Mouse (Mus musculus): ENCODE measurements around the gene Cabcoco1. TPM values are rescaled to one million over a fixed set of nuclear protein-coding genes. Genes with fewer than 3 reads are reported as not detected.
A peak's percentile ranks its signal among the peaks of the same experiment; 100 is the strongest.

The Cabcoco1 gene
- total RNA-seq, 4 experiments from 2014 or later, result 1.8 to 3.5 (median 2.9) TPM

DNA sequence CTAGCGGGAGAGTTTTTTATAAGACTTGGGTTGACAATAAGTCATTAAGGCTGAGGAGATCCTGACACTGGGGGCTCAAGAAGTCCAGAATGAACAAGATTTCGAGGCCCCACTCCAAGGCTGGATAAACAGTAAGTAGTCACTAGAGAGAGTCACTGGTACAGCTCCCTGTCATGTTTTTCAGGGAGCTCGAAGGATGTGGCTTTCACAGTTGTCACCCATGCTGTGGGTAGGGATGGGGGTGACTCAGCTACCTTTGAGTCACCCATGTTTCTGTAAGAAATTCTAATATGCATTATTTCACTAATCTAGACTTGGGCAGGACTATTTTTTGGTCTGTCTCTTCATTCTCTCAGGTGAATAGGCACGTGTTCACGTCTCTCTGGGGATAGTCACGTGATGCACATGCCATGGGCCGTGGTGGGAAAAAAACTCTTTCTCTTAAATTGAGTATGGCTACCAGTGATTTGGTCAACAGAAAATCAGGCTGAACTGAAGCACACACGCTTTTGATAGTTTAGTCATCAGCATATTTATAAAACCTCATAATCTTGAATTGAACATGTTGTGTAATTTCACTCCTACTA is 29.2 kb downstream of the Cabcoco1 start:
- peak; percentile 13 to 18 for DNase-seq (ENCODE audit: low spot score in 2 of 2)

DNA sequence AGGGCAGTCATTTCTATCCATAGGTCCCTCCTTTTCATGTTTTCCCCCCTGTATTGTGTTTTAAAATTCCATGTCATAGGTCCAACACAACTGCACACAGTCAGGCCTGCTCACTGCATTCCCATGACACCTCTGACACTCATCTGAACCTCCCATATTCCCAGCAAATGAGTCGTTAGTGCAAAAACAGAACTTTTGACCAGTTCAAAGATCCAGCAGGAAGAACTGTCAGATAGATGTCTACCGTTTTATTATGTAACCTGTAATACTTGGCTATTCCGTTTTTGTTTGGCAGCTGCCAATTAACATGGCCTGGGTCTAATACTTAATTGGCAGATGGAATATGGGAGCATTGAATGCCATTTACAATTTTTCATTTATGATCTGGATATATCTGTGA is 34.0 kb downstream of the Cabcoco1 start:
- no peak for DNase-seq (ENCODE audit: low spot score in 2 of 2)

DNA sequence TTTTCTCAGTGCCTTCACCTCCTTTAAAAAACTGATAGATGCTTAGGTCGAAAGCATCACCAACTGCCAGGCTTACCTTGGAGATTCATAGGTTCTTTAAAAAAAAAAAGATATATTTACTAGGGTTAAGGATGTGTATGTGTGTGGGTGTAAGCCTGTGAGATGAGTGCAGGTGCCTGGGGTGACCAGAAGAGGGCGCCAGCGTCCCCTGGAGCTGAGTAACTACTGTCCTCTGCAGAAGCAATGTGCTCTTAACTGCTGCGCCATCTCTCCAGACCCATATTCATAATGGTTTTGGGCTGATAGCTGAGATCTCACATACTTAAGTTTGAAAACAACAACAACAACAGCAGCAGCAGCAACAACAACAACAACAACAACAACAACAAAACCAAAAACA is 35.5 kb downstream of the Cabcoco1 start:
- DNase-seq (ENCODE audit: low spot score in 2 of 2), result no peak

DNA sequence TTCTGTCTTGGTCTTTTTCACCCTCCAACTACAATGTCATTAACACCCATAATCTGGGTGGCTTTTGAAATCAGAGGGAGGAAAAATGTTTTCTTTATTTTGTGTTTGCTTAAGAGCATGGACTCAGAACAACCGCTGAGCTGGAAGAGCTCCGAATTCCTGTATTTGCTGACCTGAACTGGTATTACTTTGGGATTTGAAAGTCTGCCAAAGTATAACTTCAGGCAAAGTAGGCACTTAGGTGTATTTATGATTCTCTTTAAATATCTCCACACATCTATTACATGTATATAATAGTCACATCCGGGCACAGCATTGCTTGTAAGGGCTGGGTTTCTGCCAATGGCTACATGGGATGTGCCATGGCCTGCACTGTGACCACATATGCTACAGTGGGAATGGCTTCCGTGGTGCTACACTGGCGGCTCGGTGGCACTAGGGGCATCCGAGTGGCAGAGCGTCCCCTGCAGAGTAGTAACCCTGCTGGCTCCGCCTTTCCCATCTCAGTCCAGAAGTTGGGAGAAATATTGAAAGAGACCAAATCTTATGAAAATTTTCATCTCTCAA is 37.0 kb downstream of the Cabcoco1 start:
- no peak for DNase-seq (ENCODE audit: low spot score in 2 of 2)

DNA sequence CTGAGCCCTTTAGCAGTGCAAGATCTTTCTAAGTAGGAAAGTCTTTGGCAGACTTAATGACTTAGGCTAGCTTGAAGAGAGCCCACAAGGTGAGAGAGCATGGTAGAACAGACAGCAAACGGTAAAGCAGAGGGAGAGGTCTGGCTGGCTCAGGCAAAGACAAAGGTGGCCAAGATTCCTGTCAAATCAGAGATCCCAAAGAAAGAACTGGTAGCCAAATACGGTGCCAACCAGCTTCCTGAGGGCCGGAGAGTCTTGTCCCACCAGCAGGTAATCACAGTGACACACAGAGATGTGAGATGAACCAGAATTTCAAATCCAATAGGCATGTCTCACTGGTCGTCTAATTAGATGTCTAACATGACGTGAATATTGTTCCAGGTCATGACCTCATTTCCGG is 40.6 kb downstream of the Cabcoco1 start:
- DNase-seq (ENCODE audit: low spot score in 2 of 2), result no peak

DNA sequence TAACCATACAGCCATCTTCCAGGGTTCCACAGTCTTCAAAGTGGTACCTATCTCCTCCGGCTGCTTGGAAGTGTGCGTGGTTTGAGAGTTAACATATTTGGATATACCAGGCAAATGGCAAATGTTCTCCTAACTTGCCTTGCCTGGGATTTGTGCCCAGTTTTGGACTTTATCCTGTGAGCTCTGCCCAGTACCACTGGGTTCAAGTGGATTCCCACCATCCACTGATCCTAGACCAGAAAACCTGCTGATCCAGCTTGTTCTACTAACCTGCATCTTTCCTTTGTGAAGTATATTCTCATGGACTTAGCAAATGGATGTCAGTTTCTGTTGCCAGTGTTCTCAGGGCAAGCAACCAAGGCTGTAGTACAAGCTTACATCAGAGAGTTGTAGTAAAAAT is 46.5 kb downstream of the Cabcoco1 start:
- no peak for DNase-seq (ENCODE audit: low spot score in 2 of 2)

DNA sequence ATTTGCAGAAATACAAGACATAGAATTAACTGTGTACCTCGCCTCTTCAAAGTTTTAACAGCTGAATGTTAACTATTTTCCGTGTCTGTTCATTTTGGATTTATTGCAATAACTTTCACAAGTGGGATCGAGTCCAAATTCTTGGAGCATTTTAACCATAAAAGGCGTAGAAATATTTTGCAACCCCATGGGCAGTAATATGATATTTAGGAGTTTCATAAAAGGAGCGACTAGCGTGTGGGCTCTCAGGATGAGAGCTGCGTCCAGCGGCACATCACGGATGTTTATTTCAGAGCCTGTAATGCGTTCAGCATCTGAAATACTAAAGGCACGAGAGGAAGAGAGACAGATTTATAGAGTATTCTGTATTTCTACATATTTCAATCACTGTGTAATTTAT is 50.1 kb downstream of the Cabcoco1 start:
- no peak for DNase-seq (ENCODE audit: low spot score in 2 of 2)

DNA sequence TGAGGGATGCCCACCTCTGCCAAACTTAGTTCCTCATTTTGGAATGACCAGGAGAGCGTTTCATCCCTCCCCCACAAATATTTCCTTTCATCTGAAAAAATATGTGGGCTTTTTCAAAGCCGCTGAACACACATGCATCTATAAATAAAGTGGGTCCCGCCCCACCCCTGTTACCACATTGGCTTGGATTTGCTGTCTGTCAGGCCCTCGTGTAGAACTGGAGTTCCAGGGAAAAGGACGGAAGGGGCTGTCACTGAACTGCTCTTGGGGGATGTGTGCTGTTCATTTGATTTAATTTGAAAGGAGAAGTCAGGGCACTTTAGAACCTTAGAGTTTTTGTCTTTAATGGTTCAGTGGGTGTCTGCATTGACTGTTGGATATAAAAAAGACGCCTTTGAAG is 50.9 kb downstream of the Cabcoco1 start:
- no peak for DNase-seq (ENCODE audit: low spot score in 2 of 2)

DNA sequence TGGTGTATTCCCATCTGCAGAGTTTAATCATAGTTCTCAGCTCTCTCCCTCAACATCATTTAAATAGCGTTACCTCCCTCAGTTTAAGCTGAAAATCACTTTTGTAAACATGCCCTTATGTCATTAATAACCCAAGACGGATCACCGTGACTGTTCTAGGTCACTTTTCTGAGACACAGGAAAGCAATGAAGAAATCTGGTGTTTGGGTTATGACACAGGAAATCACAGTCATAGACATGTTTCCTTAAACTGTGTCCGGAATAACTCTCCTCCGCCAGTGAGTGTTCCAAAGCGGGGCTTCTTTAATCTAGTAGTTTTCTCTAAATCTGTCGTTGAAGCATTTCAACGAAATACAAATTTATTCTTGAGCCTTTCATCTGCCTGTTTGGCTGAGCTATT is 68.9 kb downstream of the Cabcoco1 start:
- no peak for DNase-seq (ENCODE audit: low spot score in 2 of 2)

DNA sequence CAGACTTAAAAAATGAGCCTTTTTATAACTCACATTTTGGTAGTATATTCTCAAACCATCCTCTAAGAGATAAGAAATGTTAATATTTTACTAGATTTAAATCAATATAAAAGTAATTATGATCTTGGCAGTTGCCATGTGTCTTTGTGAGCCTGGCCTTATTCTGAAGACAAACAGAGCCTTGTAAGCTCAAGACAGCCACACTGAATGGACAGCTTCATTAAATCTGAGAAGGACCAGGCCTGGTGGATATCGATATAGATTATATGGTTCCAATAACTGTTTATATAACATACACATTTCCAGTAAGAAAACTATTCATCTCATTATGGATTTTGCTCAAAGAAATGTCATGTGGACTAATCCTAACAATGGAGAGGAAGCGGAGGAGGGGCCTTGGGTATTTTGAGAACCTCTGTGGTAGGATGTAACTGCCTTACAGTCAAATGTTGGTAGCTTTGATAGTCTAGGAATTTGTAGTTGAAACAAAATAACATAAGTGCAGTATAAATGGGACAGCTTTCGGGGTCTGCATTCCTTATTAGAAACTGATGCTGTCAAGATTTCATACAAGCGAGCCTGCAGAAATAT is 75.9 kb downstream of the Cabcoco1 start:
- no peak for DNase-seq (ENCODE audit: low spot score in 2 of 2)

DNA sequence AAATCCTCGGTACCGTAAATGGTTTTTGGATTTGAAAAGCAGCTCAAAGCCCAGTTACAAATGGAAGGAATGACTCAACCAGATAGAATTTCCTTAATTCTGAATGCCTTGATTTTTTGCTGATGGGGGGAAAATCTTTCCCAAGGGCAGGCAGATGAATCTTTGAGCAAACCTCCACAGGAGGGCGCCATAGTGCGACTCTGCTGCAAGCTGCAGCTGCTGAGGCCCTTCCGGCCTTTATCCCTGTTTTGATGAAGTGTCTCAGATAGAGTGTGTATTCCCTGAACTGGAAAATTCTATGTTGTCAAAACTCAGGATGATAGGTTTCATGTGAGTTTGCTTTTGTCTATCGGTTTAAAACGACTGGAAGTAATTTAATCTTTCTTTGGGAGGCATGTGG is 76.8 kb downstream of the Cabcoco1 start:
- DNase-seq (ENCODE audit: low spot score in 2 of 2), result peak; percentile 15 to 40

DNA sequence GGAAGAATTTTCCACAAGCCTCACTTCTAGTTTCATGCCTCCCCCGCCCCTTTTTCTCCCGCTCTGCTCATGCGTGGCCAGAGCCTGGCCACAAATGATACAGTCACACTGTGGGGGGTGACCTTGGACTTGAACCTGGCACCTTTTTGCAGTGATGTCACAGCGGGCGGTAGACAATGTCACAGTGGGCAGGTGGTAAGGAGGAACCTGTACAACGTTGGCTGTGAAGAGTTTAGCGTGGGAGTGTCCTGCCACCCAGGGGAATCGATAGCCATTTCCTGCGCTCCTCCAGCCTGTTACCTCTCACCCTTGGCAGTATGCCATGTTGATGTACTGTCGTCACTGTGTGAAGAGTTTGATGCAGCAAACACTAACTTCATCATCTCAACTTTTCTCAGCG is 81.9 kb downstream of the Cabcoco1 start:
- DNase-seq (ENCODE audit: low spot score in 2 of 2), result no peak

DNA sequence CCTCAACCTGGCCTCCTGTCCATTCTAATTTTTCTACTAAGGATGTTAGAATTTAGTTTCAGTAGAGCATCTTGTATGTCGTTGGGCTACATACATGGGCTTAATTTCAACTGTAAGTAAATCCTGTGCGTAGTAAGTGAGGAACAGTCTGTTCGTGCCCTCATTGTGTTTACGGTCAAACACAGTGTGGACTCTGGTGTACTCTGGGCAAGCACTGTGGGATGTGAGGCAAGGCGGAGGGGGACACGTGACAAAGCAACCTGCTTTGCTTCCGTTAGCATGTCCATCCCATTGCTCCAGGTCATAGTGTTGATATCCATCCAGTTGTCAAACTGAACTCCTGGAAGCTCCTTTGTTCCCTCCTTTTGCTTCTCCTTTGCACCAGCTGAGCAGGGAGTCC is 84.7 kb downstream of the Cabcoco1 start:
- no peak for DNase-seq (ENCODE audit: low spot score in 2 of 2)

DNA sequence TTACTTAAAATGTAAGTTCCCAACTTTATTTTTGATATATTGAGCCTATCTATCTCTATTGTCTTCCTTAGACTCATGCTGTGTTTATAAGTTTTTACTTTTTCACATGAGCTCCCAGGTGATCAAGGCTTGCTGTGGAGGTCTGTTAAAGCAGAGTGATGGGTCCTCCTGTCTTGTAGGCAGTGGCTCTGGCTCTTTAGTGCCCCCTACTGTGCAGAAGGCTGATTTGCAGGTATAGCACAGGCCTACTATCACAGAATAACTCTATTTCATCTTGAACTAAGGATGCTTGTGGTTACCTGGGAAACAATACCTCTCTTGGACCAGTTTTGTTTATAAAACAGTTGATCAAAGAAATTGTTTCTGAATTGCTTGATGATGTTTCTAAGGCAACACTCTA is 87.2 kb downstream of the Cabcoco1 start:
- no peak for DNase-seq (ENCODE audit: low spot score in 2 of 2)

DNA sequence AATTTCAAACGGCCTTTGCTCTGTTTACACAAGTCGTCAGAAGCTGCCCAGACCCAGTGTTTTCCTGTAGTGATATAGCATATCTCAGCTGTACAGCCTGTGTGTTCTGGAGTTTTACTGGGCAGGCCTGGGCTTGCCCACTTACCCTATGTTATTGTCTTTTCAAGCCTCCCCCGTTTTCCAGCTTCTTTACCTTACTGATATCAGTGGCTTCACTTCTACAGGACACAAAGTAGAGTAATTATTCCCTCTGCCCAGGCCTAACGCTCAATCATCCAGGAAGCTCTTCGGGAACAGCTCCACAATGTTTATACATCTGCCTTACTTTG is 94.9 kb downstream of the Cabcoco1 start:
- DNase-seq (ENCODE audit: low spot score in 2 of 2), result no peak

DNA sequence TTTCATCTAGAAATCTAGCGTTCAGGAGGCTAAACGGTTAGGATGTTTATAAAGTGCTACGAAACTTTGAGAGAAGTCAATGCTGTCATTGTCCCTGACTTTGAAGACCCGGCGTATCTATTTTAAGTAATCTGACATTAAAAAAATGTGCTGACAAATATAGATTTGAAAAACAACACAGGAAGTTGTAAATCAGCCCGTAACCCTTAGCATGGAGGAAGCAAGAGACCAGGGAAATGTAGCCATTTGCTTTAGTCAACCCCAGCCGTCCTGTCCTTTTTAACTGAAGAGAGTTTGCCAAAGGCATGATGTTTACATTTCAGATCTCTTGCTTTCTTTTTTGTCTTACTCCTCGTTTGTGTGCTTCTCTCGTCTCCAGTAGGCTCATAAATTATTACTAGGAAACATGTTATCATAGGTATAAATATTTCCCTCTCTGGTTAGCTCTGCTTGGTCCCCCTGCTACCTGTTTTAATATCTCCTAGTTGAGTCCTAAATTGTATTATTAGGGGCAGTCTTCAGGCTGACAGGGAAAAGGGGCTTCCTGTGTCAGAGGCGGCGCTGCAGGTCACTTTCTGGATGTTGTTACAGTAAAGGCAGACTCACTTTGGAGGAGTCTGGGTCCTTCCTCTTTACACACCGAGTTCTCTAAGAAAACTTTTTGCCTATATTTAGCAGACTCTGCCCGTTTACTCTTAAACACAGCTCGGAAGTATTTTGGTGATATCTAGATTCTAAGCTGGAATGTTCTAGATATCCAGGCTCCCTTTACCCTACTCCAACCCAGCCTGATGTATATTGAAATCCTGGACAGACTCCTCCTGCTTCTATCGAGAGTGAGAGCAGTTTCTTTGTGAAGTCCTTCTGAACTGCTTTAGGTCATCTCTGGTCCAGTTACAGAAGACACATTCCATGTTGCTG is 95.6 kb downstream of the Cabcoco1 start:
- DNase-seq (ENCODE audit: low spot score in 2 of 2), result no peak

DNA sequence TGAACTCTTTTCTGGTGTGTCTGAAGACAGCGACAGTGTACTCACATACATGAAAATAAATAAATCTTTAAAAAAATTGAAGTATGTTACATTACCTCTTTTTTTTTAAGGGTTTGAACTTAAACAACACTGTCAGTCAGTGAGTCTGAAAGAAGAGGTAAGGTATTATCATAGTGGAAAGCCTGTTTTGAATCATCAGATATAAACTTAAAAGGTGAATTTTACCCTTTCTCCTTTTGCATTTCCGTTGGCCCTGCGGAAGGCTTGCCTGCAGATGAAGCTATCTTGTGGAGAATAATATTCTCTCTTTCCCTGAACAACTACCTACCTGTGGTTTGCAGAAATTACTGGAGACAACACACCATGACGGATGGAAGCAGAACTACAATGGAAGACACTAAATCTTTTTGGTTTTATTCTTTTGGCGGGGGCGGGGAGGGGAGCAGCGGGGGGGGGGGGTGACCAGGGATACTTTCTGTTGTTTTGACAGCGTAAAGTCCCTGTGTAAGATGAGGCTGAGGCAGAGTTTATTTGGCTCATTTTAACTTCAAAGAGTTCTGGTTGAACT is 96.4 kb downstream of the Cabcoco1 start:
- DNase-seq (ENCODE audit: low spot score in 2 of 2), result no peak

DNA sequence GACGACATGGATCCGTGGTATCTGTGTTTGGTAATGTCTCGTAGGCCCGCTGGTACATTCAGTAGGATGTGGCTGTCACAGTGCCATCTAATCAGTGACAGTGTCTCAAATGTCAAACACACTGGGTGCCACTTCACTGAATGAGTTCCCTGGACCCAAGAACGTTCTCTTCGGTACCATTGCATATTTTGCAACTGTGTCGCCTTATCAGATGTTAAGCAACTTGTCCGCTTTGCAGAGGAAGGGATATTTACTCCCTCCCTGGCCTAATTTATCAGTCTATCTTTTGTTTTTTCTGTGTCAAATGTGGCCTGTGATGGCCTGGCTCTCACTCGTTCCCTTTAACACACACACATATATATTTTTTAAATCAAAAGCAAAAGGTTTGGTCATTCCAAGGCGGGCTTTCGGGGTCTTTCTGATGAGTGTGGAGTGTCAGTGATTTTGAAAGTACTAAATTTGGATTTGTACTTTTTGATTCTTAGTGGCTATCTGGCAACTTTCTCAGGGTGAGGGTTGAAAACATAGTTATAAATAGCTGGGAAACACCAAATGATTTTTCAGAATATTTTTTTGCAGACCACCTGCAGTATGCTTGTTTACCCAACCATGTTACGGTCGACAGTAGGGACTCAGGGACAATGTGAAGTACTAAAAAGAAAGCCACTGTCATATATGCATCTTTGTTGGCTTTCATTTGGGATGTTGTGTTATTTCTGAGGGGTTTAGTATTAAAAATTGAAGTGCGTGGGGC is 97.2 kb downstream of the Cabcoco1 start:
- DNase-seq (ENCODE audit: low spot score in 2 of 2), result no peak

DNA sequence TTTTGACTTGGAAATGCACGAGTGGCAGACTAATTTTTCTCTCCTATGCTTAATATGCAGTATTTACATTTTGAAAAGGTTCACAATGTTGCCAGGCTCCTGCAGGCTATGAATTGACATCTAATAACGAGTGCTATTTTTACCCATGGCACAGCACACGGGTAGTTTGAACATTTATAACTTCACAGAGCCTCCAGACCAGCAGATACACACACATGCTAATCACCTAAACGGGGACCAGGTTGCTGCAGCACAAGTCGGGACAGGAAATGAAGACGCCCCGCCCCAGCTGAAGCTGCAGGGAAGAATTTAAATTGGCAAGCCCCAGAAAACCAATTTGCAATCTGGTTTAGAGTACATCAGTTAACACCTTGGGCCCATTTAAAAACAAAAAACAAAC is 98.6 kb downstream of the Cabcoco1 start:
- DNase-seq (ENCODE audit: low spot score in 2 of 2), result no peak

DNA sequence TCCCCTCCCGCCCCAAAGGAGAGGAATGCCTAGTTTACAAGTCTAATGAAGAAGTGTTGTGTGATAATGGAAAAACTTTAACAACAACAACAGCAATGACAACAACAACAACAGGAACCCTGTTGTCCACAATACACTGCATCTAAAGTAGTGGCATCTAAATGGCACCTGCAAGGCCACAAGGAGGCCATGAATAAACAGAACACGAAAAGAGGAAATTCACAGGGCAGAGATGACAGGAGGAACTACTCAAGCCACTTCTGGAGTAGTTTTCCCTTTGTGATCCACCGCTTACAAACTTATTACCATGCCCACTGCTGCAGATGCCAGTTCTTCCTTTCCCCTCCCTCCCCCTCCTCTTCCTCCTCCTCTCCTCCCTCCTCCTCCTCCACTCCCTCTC is 99.0 kb downstream of the Cabcoco1 start:
- no peak for DNase-seq (ENCODE audit: low spot score in 2 of 2)

DNA sequence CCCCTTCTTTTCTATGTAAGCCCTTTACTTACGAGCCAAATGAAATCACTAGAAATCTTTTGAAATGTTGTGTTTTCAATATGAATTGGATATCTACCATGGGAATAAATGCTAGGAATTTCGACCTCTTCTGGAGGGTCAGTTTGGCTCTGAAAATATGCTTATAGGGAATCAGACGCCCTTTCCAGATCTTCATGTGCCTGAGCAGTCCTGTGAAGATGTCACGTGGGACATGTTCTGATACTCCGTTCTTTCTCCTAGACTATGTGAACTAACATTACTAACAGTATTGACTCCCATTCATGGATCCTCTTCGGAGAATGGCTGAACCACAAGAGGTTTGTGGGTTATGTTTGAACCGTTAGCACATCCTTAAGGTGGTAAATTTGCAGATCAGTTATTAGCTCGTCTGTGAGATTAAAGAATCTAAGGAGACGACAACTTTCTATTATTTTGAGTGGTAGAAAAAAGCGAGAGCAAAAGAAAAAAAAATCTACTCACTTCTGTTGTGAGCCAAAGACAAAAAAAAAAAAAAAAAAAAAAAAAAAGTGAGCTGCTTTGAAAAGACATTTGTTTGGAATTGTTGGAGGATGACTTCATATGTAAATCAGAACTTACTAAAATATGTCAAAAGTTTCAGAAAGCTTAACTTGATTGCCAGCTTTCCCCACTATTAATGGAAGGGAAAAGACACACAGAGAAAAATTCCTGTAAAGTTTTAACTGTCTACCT is 99.6 kb downstream of the Cabcoco1 start:
- no peak for DNase-seq (ENCODE audit: low spot score in 2 of 2)
